Comparison of ENCODE assay signal across 35 mouse cellular contexts in genomic region chr16:62449735-62450134, GRCm38 (mm10).
"Had no signal": no experiment of that assay in that cellular context is flagged by ENCODE, and none has a peak within 500 bp of the region (broad histone marks: within the 10 kb centered on the region; RNA-seq: fewer than 3 reads in every experiment).

No protein-coding gene starts in this region.

- H3K4me1 ChIP-seq: heart, embryonic 10.5 days; heart, embryonic 12.5 days; heart, embryonic 13.5 days; heart, embryonic 15.5 days; hindbrain, embryonic 10.5 days; hindbrain, embryonic 12.5 days; hindbrain, embryonic 13.5 days; hindbrain, embryonic 15.5 days; intestine, embryonic 15.5 days; kidney, embryonic 15.5 days had no signal

- H3K36me3 ChIP-seq: heart, embryonic 10.5 days; heart, embryonic 12.5 days; heart, embryonic 13.5 days; heart, embryonic 15.5 days; hindbrain, embryonic 10.5 days; hindbrain, embryonic 12.5 days; hindbrain, embryonic 13.5 days; hindbrain, embryonic 15.5 days; intestine, embryonic 15.5 days; kidney, embryonic 15.5 days had no signal

- H3K27ac ChIP-seq: heart, embryonic 10.5 days; heart, embryonic 13.5 days; heart, embryonic 15.5 days; hindbrain, embryonic 10.5 days; hindbrain, embryonic 12.5 days; hindbrain, embryonic 13.5 days; hindbrain, embryonic 14.5 days; hindbrain, embryonic 15.5 days; intestine, embryonic 15.5 days; kidney, embryonic 15.5 days; kidney, postnatal 0 days; layer of hippocampus, adult 2 months; left cerebral cortex, adult 2 months had no signal

- H3K9me3 ChIP-seq: heart, embryonic 10.5 days; heart, embryonic 13.5 days; heart, embryonic 15.5 days; hindbrain, embryonic 10.5 days; hindbrain, embryonic 12.5 days; hindbrain, embryonic 13.5 days; hindbrain, embryonic 15.5 days; intestine, embryonic 15.5 days; kidney, embryonic 15.5 days had no signal

- H3K9ac ChIP-seq: heart, embryonic 12.5 days; heart, embryonic 13.5 days; heart, embryonic 15.5 days; hindbrain, embryonic 12.5 days; hindbrain, embryonic 13.5 days; hindbrain, embryonic 14.5 days; hindbrain, embryonic 15.5 days; intestine, embryonic 15.5 days; kidney, embryonic 15.5 days had no signal

- H3K27me3 ChIP-seq: heart, embryonic 12.5 days; heart, embryonic 13.5 days; heart, embryonic 15.5 days; hindbrain, embryonic 12.5 days; hindbrain, embryonic 13.5 days; hindbrain, embryonic 15.5 days; intestine, embryonic 15.5 days; kidney, embryonic 15.5 days had no signal

- ATAC-seq: hindbrain, embryonic 16.5 days; inflammation-experienced regulatory T-cells, adult 6 months; intestine, embryonic 15.5 days; intestine, embryonic 16.5 days; intestine, postnatal 0 days had no signal

- H3K4me3 ChIP-seq: heart, embryonic 10.5 days; heart, embryonic 12.5 days; heart, embryonic 13.5 days; heart, embryonic 15.5 days; hindbrain, embryonic 10.5 days; hindbrain, embryonic 12.5 days; hindbrain, embryonic 13.5 days; hindbrain, embryonic 15.5 days; intestine, embryonic 15.5 days; kidney, embryonic 15.5 days; layer of hippocampus, adult 2 months; left cerebral cortex, adult 2 months had no signal

- H3K4me2 ChIP-seq: heart, embryonic 11.5 days; heart, embryonic 12.5 days; heart, embryonic 13.5 days; heart, embryonic 15.5 days; hindbrain, embryonic 12.5 days; hindbrain, embryonic 13.5 days; hindbrain, embryonic 14.5 days; hindbrain, embryonic 15.5 days; intestine, embryonic 15.5 days; kidney, embryonic 15.5 days had no signal

- DNase-seq: heart, postnatal 10 days; heart, postnatal 14 days; heart, postnatal 36 days; heart, postnatal 4 days; kidney, adult 11 months; kidney, adult 18-20 months; kidney, adult 2 months; kidney, adult 8-10 months; kidney, adult 9 months; kidney, postnatal 10 days; kidney, postnatal 14 days; kidney, postnatal 25 days; kidney, postnatal 36 days; kidney, postnatal 4 days; layer of hippocampus, adult 9-11 months; layer of hippocampus, postnatal 36 days had no signal
